Mouse (Mus musculus) urinary bladder, postnatal 4 days (tissue): ENCODE data around the gene Nqo2.
"Not testable (repeated sequence)": the region's sequence is repeated elsewhere in the genome, so short reads cannot be mapped to it uniquely, and the experiment has no call there.

Experiments used
- DNase-seq, 2 experiments: peaks; one replicate each; pipeline ENCODE4 v3.0.0; 2021 to 2022; ENCODE audit warnings: low spot score in 2 of 2

Nqo2 gene

DNA sequence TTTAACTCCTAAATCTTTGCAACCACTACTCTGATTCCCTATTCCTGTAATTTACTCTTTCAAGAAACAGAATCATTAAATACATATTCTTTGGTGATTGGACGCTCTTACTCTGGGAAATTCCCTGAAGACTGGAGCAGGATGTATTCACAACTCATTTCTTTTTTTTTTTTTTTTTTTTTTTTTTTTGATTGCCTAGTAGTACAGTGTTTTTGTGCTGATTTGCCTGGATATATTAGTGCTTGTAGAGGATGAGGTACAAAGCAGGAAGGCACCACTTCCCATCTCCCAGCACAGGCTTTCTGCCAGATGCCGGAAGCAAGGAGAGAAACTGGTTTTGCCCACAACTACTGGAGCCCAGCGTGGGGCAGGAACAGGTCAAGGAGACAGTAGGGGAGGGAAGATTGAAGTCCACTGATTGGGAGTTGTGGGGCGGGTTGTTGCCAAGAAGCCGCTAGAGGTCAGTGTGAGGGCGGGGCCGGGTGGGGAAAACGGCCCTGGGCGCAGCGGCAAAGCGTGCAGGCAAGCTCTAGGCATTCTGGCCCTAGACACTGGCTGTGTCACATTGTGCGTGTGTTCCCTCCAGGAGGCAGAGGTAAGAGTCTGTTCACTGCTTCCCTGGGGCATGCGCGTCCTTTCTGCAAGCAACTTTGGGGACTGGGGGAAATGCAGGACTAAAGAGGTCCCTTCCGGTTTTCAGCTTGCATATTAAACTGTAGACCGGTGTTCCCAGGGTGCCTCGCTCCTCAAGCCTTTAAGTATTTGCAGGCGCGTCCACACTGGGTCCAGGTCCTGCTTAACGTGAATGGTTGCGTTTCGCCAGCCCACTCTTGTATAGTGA lies at the start of gene Nqo2:
Nqo2 (plus strand) TSS at position 482 of the 841 bp plus-strand sequence.
- peak; percentile 63 to 66 for DNase-seq

DNA sequence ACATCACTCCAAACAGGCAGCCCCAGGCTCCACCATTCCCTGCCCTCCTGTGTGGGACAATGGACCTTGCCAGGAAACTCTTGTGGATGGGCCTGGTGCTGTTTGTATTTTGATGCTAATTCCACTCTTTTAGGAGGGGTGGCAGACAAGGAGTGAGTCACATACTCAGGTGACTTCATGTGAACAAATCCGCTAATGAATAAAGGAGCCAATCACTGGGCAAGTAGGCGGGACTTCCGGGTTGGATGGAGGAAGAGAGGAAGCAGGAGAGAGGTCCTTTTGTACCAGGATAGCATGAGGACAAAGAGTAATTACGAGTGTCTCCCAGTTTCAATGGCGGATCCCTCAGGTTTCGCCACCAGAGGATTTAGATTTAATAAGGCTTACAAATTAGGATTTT lies 43.4 kb upstream of the Nqo2 start:
- no peak for DNase-seq

DNA sequence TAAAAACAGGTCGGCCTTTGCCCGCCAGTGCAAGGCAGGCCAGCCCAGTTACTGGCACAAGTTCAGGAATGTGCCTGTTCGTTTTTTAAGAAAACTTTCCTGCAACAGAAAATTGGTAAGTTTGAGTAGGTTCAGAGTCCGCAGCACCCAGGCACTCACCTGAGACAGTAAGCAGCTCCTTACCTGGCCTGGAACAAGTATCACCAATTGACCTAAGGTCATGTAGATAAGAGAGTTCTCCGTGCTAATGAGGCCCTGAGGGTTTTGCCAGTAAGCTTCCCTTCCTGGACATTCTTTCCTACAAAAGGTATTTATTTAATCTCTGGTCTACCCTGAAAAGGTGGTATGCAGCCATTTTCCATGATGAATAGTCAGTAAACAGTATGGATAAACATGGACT lies 42.8 kb upstream of the Nqo2 start:
- no peak for DNase-seq

GRCm38 (mm10) chr13:33930281-33930680 lies 34.2 kb upstream of the Nqo2 start:
- DNase-seq = no peak

DNA sequence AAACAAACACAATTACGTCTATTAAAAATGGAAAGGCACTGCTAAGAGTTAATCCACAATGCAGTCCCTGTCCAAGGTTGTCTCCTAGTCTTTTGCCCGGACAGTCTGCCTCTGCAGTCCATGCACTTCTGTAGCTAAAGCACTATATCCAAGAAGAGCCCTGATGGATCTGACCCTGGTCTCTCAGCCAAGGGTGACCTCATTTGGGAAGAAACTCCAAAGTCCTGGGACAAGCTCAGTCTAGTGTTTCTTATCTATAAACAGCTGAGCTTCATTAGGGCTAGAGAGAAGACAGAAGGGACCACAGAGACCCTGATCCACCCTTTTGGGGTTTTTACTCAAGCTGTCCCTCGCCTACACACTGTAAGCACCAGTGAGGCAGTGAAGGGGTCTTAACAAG lies 33.6 kb upstream of the Nqo2 start:
- DNase-seq = no peak

GRCm38 (mm10) chr13:33934743-33935142 lies 29.7 kb upstream of the Nqo2 start:
- no peak for DNase-seq

- DNase-seq = peak; percentile 64 to 70
These were observed 28.9 kb upstream of the Nqo2 start for GRCm38 (mm10) chr13:33935465-33936181.

DNA sequence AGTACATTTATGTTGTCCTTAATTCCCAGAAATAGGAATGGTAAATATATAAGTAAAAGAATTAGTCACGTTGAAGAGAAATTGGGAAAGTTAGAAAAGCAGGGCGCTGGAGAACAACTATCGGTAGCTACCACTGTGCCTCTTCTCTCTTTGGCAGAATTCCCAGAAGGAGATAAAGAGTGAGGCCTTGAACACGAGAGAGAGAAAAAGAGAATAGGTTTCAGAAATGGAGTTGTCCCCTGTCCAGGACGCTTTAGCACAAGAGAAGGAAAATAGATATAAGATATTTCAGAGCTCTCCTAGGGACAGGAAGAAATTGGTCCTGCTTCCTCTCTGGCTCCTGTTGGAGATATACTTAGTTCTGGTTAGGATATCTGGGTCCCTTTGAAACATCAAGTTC lies 27.3 kb upstream of the Nqo2 start:
- DNase-seq = no peak

DNA sequence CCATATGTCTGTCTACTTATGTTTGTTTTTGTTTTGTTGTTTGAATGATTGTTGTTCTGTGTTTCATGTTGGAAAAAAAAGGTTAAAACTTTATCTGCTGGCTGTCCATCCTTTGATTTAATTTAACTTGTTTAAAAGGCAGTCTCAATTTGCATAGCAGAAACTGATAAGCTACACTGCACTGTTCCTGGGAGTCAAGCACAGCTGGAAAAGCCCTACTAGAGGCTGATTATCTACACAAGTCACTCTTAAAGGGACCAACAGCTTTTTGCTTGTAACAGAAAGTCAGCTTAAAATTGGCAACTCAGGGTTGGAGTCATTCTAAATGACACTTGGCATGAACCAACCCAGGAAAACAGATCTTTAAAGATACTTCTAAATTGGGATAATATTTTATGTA lies 26.9 kb upstream of the Nqo2 start:
- not testable (repeated sequence) for DNase-seq

GRCm38 (mm10) chr13:33941288-33941808 lies 23.1 kb upstream of the Nqo2 start:
- no peak for DNase-seq

- DNase-seq = no peak
These were observed 22.2 kb upstream of the Nqo2 start for GRCm38 (mm10) chr13:33942212-33942779.

- no peak for DNase-seq
These were observed 13.0 kb upstream of the Nqo2 start for GRCm38 (mm10) chr13:33951308-33952074.

DNA sequence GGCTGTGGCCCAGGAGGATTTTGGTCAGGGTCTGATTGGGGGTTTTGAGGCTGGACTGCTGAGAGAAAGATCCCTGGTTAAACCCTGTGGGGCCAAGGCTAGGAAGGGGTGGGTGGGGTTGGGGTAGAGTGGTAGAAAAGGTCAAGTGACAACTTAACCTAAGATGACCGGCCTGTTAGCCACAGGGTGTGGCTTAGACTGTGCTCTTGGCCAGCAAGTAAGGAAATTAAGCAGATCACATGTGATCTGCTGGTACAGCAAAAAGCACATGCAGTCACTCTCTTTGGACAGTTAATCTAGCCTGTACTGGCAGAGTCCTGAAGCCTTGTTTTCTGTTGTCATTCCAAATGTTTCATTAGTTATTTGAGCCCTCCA lies 12.4 kb upstream of the Nqo2 start:
- no peak for DNase-seq

- DNase-seq = no peak
These were observed 11.5 kb upstream of the Nqo2 start for GRCm38 (mm10) chr13:33952947-33953346.

DNA sequence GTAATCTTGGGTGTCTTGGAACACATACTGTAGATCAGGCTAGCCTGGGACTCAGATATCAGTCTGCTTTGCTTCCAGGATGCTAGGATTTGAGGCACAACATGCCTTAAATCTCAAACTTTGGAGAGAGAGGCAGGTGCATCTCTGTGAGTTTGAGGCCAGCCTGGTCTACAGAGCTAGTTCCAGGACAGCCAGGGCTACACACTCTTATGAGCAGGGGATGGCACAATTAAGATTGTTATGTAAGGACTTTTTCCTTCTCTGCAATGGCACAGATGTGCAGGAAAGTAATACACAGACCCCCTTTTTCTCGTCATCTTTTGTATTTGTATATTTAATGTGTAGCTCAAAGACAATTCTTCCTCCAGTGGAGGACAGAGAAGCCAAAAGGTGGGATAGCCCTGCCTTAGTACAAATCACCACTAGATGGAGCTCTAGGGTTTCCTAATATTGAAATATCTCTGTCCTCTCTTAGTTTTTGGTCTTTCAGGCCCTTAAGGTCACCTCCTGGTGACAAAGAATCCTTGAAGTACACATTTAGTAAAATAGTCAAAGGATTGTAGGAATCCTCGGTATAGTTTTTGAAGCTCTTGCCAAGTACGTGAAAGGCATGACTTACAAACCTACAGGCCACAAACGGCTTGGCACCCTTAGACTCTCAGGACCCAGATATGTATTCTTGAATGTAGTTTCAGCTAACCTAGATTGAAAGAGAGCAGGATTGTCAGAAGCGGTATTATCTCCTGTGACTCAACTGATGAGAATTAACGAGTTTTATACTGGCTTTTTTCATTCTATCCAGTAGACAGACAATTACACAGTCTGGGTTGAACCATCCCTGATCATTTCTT lies 7.7 kb upstream of the Nqo2 start:
- DNase-seq = no peak

DNA sequence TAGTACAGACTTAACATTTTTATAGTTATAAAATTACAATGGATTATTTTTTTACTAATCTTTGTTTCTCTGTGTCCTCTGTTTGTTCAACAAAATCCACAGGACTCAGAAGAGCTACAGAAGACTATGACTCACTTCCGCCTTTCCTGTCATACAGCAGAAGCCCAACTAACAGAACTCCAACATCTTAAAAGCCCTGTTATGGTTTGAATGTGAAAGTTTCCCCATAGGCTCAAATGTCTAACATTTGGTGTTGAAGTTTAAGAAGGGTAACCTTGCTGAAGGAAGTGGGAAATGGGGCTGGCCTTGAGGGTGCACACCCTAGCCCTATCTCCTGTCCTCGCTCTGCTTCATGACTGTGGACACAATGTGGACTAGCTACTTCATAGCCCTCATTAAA lies 4.7 kb upstream of the Nqo2 start:
- DNase-seq = no peak

DNA sequence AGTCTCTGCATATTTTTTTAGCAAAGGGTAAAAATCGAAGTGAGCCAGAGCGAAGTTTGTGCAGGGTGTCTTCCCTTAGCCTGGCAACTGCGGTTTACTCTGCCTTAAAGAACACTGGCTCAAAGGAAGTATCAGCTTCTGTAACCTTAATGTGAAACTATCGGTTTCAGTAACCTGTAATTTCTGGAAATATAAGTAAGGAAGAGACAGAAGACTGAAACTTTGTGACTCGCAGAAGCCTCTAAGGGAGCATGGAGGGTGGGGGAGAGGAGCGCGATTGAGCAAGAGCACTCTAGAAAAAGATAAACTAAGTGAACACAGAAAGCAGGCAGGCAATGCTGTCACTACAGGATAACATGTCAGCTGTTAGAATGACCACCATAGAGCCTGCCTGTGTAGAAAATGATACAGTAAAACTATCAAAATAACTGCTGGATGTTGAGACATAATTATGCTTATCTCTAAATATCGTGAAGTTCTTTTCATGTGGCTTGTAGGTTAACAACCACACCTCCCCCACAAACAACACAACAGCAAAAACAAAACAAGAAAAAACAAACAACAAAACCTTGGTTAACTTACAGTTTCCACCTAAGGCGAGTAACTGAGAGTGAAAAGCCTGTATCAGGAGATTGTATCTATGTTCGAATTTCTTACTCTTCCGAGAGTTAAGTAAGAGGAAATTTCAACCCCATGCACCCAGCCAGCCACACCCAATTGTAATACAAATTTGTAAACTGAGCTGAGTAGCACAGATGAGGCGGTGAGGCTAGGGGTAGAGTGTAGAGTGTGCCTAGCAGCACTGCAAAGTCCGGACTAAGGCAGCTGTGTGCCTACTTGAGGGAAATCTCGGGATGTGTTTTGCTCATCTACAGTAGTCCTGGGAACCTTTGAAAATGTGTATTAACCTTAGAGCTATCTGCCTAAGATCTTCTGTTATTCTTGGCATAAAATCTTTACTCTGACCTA lies 853 bp downstream of the Nqo2 start:
- DNase-seq = no peak

DNA sequence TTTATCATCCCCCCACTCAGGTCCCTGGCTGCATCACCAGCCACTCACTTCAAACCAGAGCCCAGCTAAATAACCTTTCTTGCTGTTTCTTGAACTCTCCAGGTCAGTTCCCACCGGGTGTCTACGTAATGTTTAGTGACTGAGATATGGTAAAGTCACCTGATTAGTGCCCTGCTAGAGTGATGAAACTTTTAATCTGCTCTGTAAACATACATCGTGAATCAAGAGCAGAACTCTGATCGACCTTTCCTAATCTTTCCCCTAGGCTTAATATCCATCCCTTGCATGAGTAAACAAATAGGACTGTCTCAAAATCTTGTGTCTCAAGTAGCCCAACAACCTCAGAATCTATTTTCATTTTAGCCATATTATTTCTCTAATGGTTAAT lies 1.5 kb downstream of the Nqo2 start:
- no peak for DNase-seq

GRCm38 (mm10) chr13:33966574-33966973 lies 2.1 kb downstream of the Nqo2 start:
- DNase-seq = no peak

- no peak for DNase-seq
These were observed 25.1 kb downstream of the Nqo2 start for GRCm38 (mm10) chr13:33989625-33990024.
